Mouse (Mus musculus) retina, postnatal 1 day (tissue): ENCODE results near the gene Trim29.

Source experiments
- DNase-seq: peaks from one replicate; pipeline ENCODE4 v3.0.0-alpha.2; 2012

The Trim29 gene

DNA sequence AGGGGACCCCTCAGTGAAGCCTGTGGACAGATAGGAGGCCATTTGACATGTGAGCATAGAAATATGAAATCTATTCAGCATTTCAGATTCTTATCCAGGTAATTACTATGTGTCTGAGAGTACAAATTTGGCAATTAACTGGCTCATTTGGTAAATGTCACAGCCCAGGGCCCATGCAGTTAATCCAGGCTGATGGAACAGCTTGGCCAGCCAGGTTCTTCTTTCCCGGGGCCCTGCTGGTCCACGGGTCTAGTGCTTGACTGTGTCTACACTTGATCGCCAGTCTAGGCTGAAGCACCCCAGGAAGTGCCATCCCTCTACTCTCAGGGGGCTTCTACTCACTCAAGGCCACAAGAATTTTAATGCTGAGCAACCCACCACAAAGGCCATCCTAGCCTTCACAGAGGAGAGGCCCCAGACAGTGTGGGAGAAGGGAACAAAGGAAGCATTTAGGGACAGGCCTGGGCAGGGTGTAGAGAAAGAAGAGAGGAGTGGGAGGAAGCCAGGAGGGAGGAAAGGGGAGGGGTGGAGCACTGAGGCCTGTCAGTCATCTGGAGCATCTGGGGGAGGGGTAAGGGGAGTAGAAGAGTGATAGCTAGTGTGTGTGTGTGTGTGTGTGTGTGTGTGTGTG lies 4.8 kb downstream of the Trim29 start:
- DNase-seq, result peak; percentile 57

DNA sequence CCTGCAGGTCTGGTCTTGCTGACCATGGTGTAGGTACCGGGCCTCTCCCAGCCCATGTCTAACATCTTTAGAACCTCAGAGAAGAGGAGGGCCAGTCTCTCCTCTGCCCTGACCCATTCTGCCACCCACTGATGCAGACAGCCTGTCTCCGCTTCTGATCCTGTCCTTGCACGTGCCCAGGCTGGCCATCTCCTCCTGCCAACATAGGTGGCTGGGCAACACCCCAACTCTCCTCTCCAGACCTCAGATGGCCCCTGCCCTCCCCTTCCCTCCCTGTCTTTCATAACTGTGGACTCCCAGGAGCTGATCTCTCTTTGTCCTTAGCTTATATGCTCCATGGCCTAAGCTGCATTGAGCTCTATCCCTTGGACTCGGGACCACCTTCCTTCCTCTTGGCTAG lies 5.8 kb downstream of the Trim29 start:
- DNase-seq, result no peak

DNA sequence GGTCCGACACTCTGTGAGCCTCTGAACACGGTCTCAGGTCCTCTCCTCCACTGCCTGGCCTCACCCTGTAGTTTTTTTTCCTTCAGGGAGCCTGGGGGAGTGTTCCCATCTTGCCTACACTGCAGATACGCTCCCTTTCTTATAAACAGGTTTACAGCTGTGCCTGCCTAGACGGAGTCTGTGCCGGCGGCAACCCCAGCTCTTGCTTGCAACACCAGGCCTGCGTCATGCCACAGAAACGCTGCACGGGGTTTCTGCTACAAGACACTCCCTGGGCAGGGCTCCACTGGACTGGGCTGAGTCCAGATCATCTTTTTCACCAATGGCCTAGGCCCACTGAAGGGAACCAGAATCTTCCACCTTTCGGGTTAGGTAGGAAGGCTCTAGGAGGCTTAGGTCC lies 8.0 kb downstream of the Trim29 start:
- no peak for DNase-seq

DNA sequence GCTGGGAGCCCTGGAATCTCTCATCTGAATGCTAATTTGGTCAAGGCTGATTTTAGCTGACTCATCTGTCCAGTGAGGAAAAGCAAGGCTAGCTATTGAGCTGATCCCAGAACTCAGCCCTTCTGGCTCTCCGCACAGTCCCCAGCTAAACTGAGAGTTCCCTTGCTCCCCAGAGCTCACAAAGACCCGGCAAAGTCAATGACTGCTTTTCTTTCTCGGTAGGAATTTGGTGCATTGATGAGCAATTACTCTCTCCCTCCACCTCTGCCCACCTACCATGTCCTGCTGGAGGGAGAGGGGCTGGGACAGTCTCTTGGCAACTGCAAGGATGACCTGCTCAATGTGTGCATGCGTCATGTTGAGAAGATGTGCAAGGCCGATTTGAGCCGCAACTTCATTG lies 11.3 kb downstream of the Trim29 start:
- no peak for DNase-seq

DNA sequence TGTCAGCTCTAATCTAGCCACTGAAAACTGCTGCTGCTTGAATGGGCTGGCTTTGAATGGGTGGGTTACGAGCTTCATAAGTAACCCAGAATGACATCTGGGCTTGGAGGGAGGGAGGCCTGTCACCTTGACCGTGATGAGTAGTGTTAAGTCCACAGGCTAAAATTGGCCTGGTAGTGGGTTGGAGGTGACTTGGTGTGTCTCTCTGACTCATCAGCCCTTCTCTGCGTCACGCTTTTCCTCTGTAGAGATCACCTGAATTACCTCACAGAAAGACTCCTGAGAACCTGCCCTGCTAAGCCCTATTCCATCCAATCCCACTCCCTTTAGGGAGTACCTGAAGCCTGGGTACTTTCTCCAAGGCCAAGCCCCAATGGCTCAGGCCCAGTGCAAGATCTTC lies 12.0 kb downstream of the Trim29 start:
- peak; percentile 21 for DNase-seq

DNA sequence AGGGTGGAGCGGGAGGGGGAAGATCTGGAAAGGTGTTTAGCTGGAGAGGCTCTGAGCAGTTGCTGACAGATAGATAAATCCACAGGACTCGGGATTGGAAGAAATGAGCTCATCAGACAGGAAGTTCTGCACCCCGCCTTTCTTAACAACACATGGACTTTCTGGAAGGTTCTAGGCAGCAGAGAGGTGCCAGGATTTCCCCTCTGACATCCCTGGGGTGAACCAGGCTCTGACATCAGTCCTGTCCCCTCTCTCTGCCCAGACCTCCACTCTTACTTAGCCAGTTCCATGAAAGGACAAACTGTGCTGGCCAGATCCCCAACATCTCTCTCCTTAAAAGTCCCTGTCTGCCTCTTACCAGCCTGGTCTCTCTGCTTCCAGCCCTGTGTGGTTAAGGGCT lies 14.8 kb downstream of the Trim29 start:
- no peak for DNase-seq

DNA sequence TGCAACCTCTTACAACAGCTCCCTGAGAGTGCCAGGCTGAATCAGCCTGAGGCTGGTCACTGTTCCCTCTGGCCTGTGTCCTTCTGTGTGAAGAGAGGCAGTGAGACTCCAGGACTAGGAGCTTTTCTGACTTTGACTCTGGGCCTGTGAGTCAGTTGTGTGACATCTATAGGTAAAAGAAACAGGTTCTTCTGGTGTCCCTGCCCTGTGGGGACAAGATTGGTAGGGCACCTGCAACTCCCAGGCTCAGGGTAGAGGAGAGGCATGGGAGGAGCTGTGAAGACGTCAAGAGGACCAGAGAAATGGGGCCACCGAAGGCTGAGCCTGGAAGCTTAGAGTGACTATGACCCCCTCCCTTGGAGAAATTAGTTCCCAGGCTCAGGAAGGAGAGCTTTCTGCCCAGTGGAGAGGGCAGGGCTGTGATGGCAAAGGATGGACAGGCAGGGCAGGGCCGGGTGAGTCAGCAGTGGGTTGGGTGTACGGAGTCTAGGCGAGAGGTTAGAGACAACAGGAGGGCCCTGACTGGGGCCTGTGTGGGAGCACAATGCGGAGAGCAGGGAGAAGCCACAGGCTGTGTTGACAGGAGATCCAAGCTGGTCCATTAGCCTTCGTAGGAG lies 15.5 kb downstream of the Trim29 start:
- no peak for DNase-seq

DNA sequence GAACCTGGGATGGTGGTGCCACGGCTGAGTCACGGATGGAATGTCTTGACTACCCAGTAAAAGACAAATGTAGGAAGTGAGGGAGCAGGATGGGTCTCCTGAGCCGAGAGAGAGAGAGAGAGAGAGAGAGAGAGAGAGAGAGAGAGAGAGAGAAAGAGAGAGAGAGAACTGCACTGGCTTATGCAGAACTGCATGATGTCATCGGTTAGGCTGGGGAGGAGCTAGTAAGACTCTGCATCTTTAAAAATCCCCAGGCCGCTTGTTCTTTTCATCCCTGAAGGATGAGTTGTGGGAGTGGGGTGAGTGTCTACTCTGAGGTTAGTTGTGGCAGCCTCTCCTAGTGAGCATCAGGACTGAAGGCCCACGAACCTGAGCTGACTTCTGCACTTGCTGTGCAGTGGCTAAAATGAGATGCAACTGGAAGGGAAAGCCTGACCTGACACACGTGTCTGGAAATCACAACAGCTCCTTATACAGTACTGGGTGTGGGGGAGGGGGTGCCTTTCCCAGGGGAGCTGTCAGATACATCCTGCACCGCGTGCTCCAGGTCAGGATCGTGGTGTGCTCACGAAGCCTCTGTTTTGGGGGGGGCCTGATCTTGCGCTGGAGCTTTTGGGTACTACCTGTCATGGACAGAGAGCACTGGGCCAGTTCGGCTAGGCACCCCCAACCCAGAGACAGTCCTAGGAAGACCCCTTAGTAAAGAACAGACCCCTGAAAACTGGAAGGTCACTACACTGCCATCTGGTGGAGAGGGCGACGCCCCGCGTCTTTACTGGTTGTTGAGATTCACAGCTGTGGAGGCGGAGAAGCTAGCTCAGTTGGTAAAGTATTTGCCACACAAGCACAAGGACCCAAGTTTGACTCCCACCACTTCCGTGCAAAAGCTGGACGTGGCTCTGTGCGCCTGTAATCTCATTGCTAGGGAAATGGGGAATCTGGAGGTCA lies 16.8 kb downstream of the Trim29 start:
- peak; percentile 57 for DNase-seq

DNA sequence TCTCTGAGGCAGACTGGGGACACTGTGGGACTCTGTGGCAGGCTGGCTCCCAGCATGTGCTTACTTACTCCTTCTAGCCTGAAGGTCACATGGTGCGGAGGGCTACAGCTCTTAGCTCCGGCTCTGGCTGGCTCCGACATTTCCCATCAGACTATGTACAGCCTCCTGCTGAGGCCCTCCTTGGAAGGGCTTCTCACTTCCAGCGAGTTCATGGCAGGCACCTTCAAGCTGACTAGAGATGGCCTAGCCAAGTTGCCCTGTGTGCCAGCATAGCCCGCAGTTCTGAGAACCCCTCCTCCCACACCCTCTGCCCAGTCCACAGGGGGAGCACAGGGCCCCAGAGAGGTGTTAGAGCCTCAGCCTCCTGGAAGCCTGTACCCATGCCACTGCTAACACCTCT lies 19.8 kb downstream of the Trim29 start:
- no peak for DNase-seq

DNA sequence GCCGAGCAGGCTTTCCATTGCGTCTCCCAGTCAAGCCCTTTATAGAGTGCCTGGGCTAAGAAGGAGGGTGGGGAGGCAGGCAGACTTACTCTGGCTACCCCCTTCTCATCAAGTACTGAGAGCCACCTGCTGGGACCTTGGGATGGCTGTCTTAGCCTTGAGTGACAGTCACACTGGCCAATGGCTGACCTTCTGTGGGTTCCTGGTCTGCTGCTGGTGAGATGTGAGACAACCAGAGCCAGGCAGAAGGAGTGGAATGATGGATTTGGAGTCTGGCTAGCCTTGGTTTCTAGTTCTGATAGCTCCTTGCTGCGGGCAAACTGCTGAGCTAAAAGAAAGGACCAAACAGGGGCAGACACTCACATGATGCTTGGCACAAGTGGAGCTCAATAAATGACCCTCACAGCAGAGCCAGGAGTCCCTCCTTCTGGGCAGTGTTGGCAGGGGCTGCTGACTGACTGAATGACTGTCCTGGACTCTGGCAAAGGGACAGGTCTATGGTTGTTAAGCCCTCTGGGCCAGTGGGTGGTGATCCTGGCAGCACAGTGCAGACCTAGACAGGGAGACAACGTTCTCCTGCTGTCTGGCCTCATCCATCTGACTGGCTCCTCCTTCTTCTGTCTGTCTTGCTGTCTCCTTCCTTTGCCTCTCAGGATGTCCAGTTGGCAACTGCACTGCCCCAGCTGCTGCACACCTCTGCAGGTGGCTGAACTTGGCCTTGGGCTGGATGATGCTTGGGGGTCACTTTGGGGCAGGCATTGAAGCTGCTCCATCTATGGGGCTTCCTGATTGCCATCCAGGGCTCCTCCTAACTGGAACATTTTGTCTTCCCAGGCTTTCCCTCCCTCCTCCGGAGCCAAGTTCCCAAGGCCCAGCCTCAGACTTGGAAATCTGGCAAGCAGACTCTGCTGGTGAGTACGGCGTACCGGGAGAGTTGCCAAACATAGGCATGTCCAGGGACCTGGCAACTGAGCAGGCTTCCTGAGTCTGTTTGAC lies 21.1 kb downstream of the Trim29 start:
- peak; percentile 49 for DNase-seq

DNA sequence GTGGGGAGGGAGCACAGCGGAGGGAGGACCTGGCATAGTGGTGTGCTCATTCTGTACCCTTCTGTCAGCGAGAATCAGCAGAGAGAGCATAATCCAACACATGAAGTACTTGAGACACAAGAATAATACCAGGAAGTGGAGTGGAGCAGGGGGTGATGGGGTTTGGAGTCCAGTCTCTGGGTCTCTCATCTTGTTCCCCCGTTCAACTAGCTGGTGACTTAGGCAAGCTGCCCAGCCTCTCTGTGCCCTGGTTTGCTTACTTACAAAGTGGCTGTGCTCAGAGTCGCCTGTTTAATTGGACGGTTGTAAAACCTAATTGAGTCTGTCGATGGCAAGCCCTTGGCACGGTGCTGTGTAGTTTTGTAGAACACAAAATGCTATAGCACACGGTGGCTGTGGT lies 23.8 kb downstream of the Trim29 start:
- no peak for DNase-seq

DNA sequence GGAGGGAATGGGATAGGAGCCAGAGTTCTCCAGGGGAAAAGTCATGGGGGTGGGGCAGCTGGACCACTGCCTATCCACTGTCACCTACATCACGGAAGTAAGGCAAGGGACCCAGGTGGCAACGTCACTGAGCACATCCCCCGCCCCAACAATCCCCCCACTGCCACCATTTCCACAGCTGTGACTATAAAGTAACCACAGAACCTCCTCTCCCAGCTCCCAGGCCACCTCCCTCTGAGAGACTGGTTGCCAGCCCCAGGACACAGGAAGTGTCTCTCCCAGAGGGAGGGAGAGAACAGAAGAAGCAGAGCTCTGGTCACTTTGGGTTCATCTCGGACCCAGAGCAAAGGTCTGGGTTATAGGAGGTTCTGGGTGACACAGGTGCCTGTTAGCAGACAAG lies 27.0 kb downstream of the Trim29 start:
- DNase-seq, result no peak

DNA sequence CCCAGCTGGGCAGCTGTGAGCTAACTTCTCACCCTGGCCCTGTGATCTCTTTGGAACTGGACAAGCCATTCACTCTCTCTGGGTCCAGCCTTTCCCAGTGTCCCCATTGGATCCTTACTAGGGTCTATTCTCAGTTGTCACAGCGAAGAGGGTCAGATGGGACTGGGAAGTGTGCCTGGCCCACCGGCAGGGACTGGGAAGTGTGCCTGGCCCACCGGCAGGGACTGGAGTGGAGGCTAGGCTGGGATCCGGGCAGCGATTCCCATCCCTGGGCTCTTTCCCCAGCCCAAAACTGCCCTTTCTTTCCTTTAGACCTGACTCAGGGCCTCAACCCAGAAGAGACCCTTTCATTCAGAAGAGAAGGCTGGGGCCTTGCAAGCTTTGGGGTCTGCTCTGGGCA lies 27.4 kb downstream of the Trim29 start:
- DNase-seq, result no peak

DNA sequence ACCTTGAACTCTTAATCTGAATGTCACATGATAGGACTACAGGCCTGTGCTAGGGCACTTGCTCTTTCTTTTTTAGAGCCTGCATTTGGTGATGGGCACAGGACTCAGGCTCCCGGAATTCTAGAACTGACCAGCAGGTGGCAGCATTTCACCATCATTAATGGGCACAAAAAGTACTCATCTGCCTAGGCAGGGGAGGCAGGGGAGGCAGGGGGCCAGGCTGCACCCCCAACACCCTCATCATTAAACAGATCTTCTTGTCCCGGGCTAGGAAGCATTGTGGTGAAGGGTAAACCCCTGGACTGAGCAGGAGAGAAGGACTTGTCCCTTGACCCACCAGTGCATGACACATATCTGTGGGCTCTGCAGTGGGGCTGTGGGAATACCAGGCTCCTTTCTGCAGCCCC lies 29.0 kb downstream of the Trim29 start:
- DNase-seq, result peak; percentile 83

DNA sequence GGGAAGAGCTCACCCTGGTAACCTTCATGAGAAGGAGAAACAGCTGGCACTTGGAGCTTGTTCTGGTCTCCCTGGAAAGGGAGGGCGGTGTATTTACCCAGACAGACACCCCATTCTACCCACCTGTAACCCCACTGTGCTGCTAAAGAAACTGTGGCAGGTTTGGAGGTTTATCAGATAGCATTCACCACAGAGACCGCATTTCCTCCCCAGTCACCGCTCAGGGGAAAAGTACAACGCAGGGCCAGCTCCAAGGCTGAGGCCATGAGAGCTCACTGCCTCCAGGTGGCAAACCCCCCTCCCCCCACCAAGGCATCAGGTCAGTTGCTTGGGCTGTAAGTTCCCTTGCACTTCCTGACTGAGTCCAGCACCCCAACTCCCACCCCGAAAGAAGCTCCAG lies 39.4 kb downstream of the Trim29 start:
- DNase-seq, result no peak

DNA sequence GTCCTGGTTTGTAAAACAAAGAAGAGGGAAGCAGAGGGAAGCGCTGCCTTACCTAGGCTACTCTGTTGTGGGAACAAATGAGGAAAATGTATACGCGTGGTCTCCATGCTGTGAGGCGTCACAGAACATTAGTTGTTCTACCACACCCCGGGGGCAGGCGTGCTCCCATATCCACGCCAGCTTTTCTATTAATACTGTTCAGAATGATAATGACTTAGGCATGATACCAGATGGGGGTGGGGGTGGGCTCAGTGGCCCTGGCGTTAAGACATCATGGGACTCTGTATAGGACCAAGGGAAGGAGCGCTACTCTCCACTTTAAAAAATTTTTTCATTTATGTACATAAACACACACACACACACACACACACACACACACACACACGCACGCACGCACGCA lies 40.4 kb downstream of the Trim29 start:
- no peak for DNase-seq

DNA sequence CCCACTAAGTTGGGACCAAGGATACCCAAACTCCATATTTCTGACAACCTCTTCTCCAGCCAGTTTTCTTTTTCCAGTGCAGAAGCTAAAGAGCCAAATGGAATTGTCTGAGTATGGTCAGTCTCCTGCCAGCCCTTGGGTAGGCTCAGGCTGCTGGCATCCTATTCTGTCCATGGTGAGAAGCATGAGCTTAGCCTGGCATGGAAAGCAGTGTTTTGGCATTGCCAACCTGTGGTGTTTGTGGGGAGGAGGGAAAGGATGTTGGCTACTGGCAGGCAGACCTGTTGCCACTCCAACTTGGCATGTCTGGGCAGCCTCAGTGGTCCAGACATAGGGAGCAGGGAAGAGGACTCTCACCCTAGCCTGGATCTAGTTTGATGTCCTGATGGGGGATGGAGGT lies 46.4 kb downstream of the Trim29 start:
- DNase-seq, result no peak

DNA sequence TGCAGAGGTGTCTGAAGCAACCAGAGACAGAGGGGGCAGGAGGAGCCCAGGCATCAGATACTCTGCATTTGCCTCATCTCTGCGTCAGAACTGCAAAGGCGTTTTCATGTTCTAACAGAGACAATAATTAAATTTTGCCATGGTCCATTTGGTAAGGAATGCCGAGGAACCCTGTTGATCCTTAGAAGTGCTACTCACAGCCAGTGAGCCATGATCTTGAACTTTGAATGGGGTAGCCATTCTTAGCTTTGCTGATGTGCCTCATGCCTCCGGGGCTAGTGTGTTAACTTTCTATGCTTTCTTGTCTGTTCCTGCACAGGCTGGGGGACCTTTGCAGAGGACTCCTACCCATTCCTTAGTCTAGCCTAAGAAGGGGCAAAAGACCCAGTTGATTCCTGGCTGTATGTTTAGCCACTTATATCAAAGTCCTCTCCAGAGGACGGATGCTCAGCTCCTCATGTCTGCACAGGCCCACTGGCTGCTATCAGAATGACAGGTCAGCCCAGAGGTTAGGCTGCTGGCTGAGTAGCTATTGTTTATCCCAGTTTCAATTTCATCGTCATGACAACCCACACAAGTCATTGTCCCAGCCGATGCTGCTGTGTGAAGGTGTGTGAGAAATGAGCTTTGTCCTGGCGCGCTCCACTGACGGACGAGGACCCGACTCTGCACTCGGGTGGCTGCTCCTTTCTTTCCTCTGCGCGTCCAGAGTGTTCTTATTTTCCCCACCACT lies 48.1 kb downstream of the Trim29 start:
- peak; percentile 63 for DNase-seq

DNA sequence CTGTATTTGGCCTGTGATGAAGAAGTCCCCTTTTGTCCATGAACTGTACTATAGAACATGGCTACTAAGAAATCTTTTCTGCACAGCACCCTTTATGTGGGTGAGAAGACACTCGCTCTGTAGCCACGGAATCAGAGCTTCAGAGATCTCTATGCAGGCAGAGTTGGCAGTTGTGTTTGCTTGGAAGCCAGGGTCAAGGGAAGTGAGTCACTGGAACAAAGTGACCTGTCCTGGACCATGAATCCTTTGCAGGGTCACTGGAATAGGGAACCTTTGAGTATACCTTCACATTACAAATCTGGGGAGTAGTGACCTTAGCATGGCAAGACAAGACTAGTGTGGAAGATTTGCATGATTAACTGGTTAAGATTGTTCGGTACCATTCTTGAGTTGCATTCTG lies 58.1 kb downstream of the Trim29 start:
- no peak for DNase-seq

DNA sequence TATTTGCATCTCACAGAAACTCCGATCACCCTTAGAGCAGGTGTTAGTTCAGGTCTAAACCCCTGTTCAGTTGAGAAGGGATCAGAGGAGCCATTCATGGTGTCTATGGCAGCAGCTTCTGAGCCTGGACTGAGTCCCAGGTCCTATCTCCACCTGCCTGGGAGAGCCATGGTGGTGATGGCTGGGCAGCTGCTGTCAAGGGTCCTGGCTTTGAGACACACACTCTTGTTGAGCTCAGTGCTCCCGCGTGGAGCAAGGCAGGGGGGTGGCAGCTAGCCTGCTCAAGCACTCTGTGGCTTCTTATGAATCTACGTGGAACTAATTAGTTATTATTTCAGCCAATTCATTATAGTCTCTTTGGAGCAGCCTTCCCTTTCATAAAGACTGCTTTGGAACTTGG lies 73.2 kb downstream of the Trim29 start:
- no peak for DNase-seq

DNA sequence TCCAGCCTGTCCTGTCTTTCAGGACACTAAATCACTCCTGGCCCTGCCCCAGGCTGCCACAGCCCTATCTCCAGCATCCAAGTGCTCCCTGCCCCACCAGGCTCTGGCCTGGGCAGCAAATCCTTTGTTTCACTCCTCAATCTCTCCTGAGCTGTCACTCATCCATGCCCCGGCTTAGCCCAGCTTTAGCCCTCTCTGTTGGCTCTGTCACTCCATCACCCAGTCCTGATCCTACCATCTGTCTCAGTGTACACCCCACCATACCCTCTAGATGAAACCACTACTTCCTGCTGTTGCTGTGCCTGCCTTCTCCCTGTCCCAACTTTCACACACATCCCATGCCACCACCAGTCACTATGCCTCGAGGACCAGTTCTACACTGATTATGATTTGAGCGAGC lies 73.8 kb downstream of the Trim29 start:
- DNase-seq, result peak; percentile 62
